Mouse (Mus musculus) heart, embryonic 12.5 days (tissue): Measurements from ENCODE around the gene Gm20605. TPM values are rescaled to one million over a fixed set of nuclear protein-coding genes. Genes with fewer than 3 reads are reported as not detected.
A peak's percentile ranks its signal among the peaks of the same experiment; 100 is the strongest.

ENCODE experiments used
- ATAC-seq: fragments of 200-750 bp; cut with Nextera tagmentation; 2 replicates; pipeline ENCODE4 v1.8.0; 2017; ENCODE audit warnings: moderate TSS enrichment, moderate library complexity; ENCODE audit not compliant: insufficient number of reproducible peaks, low FRiP score
- H3K27ac ChIP-seq: fragments of 300-500 bp; sonication (generic); 2 replicates; pipeline ENCODE4 v1.5.1; 2016; ENCODE audit warnings: mild to moderate bottlenecking, moderate library complexity; ENCODE audit not compliant: poor library complexity, severe bottlenecking
- H3K27me3 ChIP-seq: fragments of 300-500 bp; sonication (generic); replicated peaks from 2 replicates; pipeline ENCODE4 v1.6.1; 2016; ENCODE audit warnings: mild to moderate bottlenecking, moderate library complexity
- H3K36me3 ChIP-seq: fragments of 300-500 bp; sonication (generic); 2 replicates; pipeline ENCODE4 v1.6.1; 2016; ENCODE audit warnings: mild to moderate bottlenecking, moderate library complexity
- H3K4me1 ChIP-seq: fragments of 300-500 bp; sonication (generic); replicated peaks from 2 replicates; pipeline ENCODE4 v1.6.1; 2016; ENCODE audit warnings: mild to moderate bottlenecking
- H3K4me2 ChIP-seq: fragments of 300-500 bp; sonication (generic); 2 replicates; pipeline ENCODE4 v1.6.1; 2016; ENCODE audit warnings: mild to moderate bottlenecking, moderate library complexity
- H3K4me3 ChIP-seq: fragments of 300-500 bp; sonication (generic); 2 replicates; pipeline ENCODE4 v1.5.1; 2016; ENCODE audit warnings: mild to moderate bottlenecking
- H3K9ac ChIP-seq: fragments of 300-500 bp; sonication (generic); 2 replicates; pipeline ENCODE4 v1.6.1; 2016; ENCODE audit warnings: mild to moderate bottlenecking, moderate library complexity
- H3K9me3 ChIP-seq: fragments of 300-500 bp; sonication (generic); replicated peaks from 2 replicates; pipeline ENCODE4 v1.6.1; 2016; ENCODE audit warnings: mild to moderate bottlenecking, moderate library complexity
- WGBS: fragments of 180-500 bp; shearing (Covaris S2); methylation state at CpG from one replicate; pipeline ENCODE4 v1.1.7; 2016; 5-methylcytosine and 5-hydroxymethylcytosine counted together
- polyA plus RNA-seq: library from polyadenylated mRNA; unstranded; fragments of >200 nt; fragmentation: Nextera tagmentation; extraction: Ambion mirVana; gene quantifications from 2 replicates; pipeline ENCODE4 v1.2.1, GENCODE M21; 2016

Gm20605 gene
- polyA plus RNA-seq, 1 experiment from 2014 or later, result 6.9 TPM

- no peak overlapping the region for H3K4me3 ChIP-seq
- H3K4me2 ChIP-seq, result 0 out of 2 replicates have a peak overlapping the region, but pooled peaks have one; percentile 32
Measured at GRCm38 (mm10) chr5:137690531-137690930, 61.6 kb downstream of the Gm20605 start.

GRCm38 (mm10) chr5:137691881-137692280 is 62.9 kb downstream of the Gm20605 start:
- H3K36me3 ChIP-seq, result no peaks in the 10 kb centered on the region
- H3K4me2 ChIP-seq, result no peak overlapping the region
- no peaks in the 10 kb centered on the region for H3K9me3 ChIP-seq
- H3K27ac ChIP-seq, result no peak overlapping the region
- peaks cover 5% of the 10 kb centered on the region; the same call in 1 of the 2 replicates for H3K4me1 ChIP-seq
- ATAC-seq, result no peak
- H3K4me3 ChIP-seq, result no peak overlapping the region
- H3K9ac ChIP-seq, result no peak overlapping the region
- 67% methylated on average over 1 of the region's 1 CpGs for WGBS
- no peaks in the 10 kb centered on the region for H3K27me3 ChIP-seq

More at GRCm38 (mm10) chr5:137690531-137690930, 61.6 kb downstream of the Gm20605 start:
- Histone ChIP-seq H3K9me3 (no peaks in the 10 kb centered on the region), H3K4me1 (peaks cover 6% of the 10 kb centered on the region; the same call in 1 of the 2 replicates), H3K27me3 (no peaks in the 10 kb centered on the region), H3K27ac (peak overlapping the region; percentile 51), H3K36me3 (no peaks in the 10 kb centered on the region), H3K9ac (no peak overlapping the region; the same call in 1 of the 2 replicates)
- ATAC-seq, result no peak
- 35% methylated on average over 9 of the region's 9 CpGs for WGBS

Other genes with a start within 250 kb of the Gm20605 start
- 0.04 TPM in 2 replicates for gene Zan, start 152.1 kb upstream of the Gm20605 start, polyA plus RNA-seq
- gene Pop7, start 126.7 kb upstream of the Gm20605 start, polyA plus RNA-seq, result 44.0 and 44.1 TPM in 2 replicates
- 9.9 and 10.1 TPM in 2 replicates for gene Gigyf1, start 110.6 kb upstream of the Gm20605 start, polyA plus RNA-seq
- not detected in 2 replicates for gene Epo, start 95.9 kb upstream of the Gm20605 start, polyA plus RNA-seq
- gene Gnb2, start 95.7 kb upstream of the Gm20605 start, polyA plus RNA-seq, result 277 and 287 TPM in 2 replicates
- 0.40 TPM in 1 of 2 replicates, not detected in the other for gene Actl6b, start 75.7 kb upstream of the Gm20605 start, polyA plus RNA-seq
- 0.51 and 1.9 TPM in 2 replicates for gene Tfr2, start 59.3 kb upstream of the Gm20605 start, polyA plus RNA-seq
- gene Mospd3, start 28.1 kb upstream of the Gm20605 start, polyA plus RNA-seq, result 18.7 and 18.8 TPM in 2 replicates
- gene Pcolce, start 15.4 kb upstream of the Gm20605 start, polyA plus RNA-seq, result 109 and 118 TPM in 2 replicates
- gene Fbxo24, start 173 bp upstream of the Gm20605 start, polyA plus RNA-seq, result 0.15 TPM in 1 of 2 replicates, not detected in the other
- gene Lrch4, start 54 bp upstream of the Gm20605 start, polyA plus RNA-seq, result 24.3 and 27.3 TPM in 2 replicates
- gene Sap25, start 12.2 kb downstream of the Gm20605 start, polyA plus RNA-seq, result 5.2 and 5.3 TPM in 2 replicates
- 0.20 and 0.21 TPM in 2 replicates for gene Irs3, start 16.5 kb downstream of the Gm20605 start, polyA plus RNA-seq
- gene Agfg2, start 55.6 kb downstream of the Gm20605 start, polyA plus RNA-seq, result 25.6 and 29.3 TPM in 2 replicates
- gene Nyap1, start 112.4 kb downstream of the Gm20605 start, polyA plus RNA-seq, result 1.2 and 1.7 TPM in 2 replicates
- 144 and 154 TPM in 2 replicates for gene Tsc22d4, start 116.6 kb downstream of the Gm20605 start, polyA plus RNA-seq
- 28.0 and 31.8 TPM in 2 replicates for gene Ppp1r35, start 149.7 kb downstream of the Gm20605 start, polyA plus RNA-seq
- gene Mepce, start 158.5 kb downstream of the Gm20605 start, polyA plus RNA-seq, result 8.8 and 11.0 TPM in 2 replicates
- 10.9 and 11.4 TPM in 2 replicates for gene Zcwpw1, start 158.6 kb downstream of the Gm20605 start, polyA plus RNA-seq
- gene Pilra, start 207.1 kb downstream of the Gm20605 start, polyA plus RNA-seq, result 2.3 and 2.5 TPM in 2 replicates
- 0.26 and 0.57 TPM in 2 replicates for gene Pilrb1, start 228.9 kb downstream of the Gm20605 start, polyA plus RNA-seq
- 1.9 and 2.7 TPM in 2 replicates for gene Pilrb2, start 242.6 kb downstream of the Gm20605 start, polyA plus RNA-seq